Mouse (Mus musculus): ENCODE results near the gene Akap13. TPM values are rescaled to one million over a fixed set of nuclear protein-coding genes. Genes with fewer than 3 reads are reported as not detected.

The Akap13 gene
- polyA plus RNA-seq, 1 experiment from 2014 or later = 19.4 TPM

DNA sequence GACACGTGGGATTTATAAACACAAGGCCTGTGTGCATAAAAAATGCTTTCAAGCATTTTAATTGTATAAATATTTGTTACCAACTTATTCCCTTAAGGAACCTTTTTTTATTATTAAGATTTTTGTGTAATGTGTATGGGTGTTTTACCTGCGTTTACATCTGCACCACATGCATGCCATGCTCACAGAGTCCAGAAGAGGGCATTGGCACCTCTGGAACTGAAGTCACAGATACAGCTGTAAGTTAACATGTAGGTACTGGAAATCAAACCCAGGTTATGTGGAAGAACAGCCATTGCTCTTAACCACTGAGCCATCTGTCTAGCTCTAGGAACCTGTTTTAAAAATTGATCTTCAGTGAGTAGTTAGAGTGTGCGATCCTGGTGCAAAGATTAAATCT lies 232.8 kb downstream of the Akap13 start:
- ATAC-seq (ENCODE audit: low FRiP score) = no peak

DNA sequence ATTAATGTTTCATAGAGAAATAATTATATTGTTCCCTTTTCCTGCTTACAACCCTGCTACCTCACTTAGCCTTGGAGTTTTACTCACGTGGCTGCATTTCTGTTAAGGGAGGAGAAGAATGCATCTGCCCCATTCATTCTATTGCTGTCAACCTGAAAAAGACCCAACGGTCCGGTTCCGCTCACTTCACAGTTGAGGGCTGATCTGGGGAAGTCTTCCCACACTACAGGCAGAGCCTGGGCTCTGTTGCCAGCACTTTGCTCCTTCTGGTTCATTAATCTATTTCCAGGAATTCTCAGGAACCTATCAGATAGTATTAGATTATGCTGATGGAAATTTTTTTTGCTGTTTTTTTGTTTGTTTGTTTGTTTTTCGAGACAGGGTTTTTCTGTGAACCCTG lies 239.4 kb downstream of the Akap13 start:
- ATAC-seq (ENCODE audit: low FRiP score) = no peak
- H3K4me2 ChIP-seq = no peak overlapping the region
- no peaks in the 10 kb centered on the region for H3K9me3 ChIP-seq
- no peak overlapping the region for H3K9ac ChIP-seq
- no peak overlapping the region for H3K27ac ChIP-seq
- H3K27me3 ChIP-seq = no peaks in the 10 kb centered on the region
- no peaks in the 10 kb centered on the region for H3K4me1 ChIP-seq (replicated peaks)
- 75% methylated on average over 5 of the region's 5 CpGs for WGBS
- H3K36me3 ChIP-seq = peaks cover 10% of the 10 kb centered on the region; the same call in 1 of the 2 replicates
- H3K4me3 ChIP-seq = no peak overlapping the region

More for the DNA sequence above, 232.8 kb downstream of the Akap13 start:
- Histone ChIP-seq H3K4me1 (replicated peaks) (no peaks in the 10 kb centered on the region), H3K9me3 (no peaks in the 10 kb centered on the region), H3K4me2 (no peak overlapping the region), H3K9ac (no peak overlapping the region), H3K27me3 (no peaks in the 10 kb centered on the region), H3K4me3 (no peak overlapping the region), H3K36me3 (peaks cover 4% of the 10 kb centered on the region; the same call in 1 of the 2 replicates), H3K27ac (no peak overlapping the region)
- WGBS = 91% methylated on average over 3 of the region's 3 CpGs

DNA sequence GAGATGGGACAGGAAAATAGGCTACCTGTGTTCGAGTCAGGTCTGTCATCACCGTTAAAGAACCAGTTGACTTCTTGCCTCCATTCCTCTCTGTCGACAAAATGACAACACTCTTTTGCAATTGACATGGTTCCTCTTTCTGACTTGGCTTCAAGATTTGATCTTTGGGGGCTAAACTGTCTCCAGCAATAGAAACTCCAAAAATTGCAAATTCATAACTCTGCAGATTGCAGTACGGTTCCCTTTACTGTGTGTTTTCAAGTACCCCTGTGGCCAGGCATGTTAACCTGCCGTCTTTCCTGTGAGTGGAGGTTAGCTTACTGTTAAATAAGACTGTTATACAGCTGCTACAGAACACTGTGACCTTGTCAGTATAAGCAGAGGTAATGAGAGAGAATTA lies 244.5 kb downstream of the Akap13 start:
- H3K36me3 ChIP-seq = peaks cover 11% of the 10 kb centered on the region; the same call in 1 of the 2 replicates
- no peak overlapping the region for H3K4me2 ChIP-seq
- no peak overlapping the region for H3K27ac ChIP-seq
- H3K9ac ChIP-seq = no peak overlapping the region
- 93% methylated on average over 5 of the region's 5 CpGs for WGBS
- no peak overlapping the region for H3K4me3 ChIP-seq
- H3K4me1 ChIP-seq (replicated peaks) = no peaks in the 10 kb centered on the region
- no peak for ATAC-seq (ENCODE audit: low FRiP score)
- H3K27me3 ChIP-seq = no peaks in the 10 kb centered on the region
- no peaks in the 10 kb centered on the region for H3K9me3 ChIP-seq

DNA sequence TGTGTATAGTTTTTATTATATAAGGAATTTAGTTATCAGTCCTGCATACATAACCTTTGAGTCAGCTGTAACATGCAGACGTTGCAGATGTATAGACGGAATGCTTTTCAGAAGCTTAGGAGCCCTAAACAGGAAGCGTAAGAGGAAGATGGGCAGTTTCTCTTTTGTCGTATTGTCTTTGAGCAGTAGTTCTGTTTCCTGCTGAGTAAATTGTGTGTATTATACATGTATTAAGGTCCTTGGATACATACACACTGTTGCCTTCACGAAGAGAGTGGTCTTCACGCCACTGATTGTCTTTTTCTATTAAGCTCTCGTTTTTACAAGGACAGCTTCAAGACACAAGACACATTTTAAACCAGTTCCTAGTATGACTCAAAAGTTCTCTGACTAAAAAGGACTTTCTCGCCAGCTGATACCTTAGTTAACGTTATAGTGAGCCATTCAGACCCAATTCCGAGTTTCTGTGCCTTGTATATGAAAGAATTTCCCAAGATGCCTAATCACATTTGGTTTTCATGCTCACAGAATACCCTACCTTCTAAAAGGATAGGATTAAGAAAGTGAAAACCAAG lies 245.5 kb downstream of the Akap13 start:
- H3K36me3 ChIP-seq = peaks cover 11% of the 10 kb centered on the region; the same call in 1 of the 2 replicates
- H3K4me2 ChIP-seq = no peak overlapping the region
- no peaks in the 10 kb centered on the region for H3K27me3 ChIP-seq
- no peak for ATAC-seq (ENCODE audit: low FRiP score)
- H3K4me1 ChIP-seq (replicated peaks) = no peaks in the 10 kb centered on the region
- no peak overlapping the region for H3K27ac ChIP-seq
- H3K9me3 ChIP-seq = no peaks in the 10 kb centered on the region
- WGBS = 91% methylated on average over 10 of the region's 10 CpGs
- H3K9ac ChIP-seq = no peak overlapping the region
- no peak overlapping the region for H3K4me3 ChIP-seq

DNA sequence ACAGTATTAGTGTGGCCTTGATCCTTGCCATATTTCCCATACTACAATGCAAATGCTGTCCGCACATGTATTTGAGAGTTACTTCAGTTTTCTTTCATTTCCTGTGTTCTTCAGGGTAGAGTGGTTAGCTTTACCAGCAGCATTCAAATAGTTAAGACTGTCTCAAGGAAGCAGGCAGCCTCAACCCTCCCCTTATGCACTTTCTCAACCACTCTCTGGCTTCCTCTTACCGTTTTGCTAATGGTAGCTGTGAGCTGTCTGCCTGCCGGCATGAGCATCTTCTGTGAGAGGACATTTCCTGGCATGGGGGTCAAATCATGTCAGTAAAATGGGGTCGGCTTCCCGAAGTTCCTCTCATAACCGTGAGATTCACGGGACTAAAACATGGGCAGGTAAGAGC lies 246.4 kb downstream of the Akap13 start:
- Histone ChIP-seq H3K9ac (no peak overlapping the region), H3K9me3 (no peaks in the 10 kb centered on the region), H3K27ac (no peak overlapping the region), H3K4me2 (no peak overlapping the region), H3K27me3 (no peaks in the 10 kb centered on the region), H3K4me1 (replicated peaks) (no peaks in the 10 kb centered on the region), H3K4me3 (no peak overlapping the region), H3K36me3 (peaks cover 15% of the 10 kb centered on the region; the same call in 1 of the 2 replicates)
- no peak for ATAC-seq (ENCODE audit: low FRiP score)
- WGBS = 84% methylated on average over 7 of the region's 7 CpGs

DNA sequence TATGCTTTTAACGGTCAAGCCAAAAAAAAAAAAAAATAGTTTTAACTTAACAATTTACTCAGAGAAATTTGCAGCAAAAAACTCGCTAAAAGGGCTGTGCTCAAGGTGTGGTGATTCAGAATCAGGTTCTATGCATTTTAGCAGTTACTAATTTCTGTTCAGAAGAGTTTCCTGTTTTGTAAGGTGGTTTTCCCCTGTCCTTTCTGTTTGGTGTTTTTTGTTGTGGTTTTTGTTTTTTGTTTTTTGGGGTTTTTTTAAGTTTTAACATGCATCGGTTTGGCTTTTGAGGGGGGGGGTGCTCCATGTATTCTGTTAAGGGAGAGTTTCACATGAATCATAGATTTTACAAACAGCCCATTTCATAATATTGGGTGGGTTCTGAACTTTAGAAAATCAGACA lies 247.0 kb downstream of the Akap13 start:
- 96% methylated on average over 3 of the region's 3 CpGs for WGBS
- ATAC-seq (ENCODE audit: low FRiP score) = no peak
- H3K4me1 ChIP-seq (replicated peaks) = no peaks in the 10 kb centered on the region

DNA sequence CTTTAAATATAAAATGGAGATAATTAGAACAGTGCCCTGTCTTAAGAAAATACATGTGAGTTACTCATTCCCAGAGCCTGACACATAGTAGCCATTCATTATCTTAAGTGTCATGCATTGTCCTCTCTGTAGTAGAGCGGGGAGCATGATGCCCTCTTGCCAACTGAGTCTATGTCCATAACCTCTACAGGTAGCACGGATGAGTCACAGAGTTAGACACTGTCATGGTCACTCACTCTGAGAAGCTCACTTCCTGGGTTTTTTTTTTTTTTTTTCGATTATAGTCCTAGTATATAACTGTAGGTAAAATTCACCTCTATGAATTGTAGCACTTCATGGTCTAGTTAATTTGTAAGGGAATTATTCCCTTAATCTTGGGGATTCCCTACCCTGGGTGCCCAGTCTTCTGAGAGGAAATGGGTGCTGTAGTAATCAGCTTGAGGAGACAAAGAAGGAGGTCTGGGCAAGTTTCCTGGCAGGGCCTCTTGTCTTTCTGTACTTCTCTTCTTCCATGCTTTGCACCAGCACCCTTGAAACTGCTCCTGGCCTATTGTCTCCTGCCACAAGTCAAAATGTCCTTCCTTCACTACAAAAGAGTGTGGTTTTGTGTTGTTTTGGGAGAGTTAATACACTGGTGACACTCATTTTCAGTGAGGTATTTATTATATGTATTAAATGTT lies 247.8 kb downstream of the Akap13 start:
- Histone ChIP-seq H3K9ac (no peak overlapping the region), H3K27ac (no peak overlapping the region), H3K4me2 (no peak overlapping the region), H3K4me1 (replicated peaks) (no peaks in the 10 kb centered on the region), H3K4me3 (no peak overlapping the region), H3K9me3 (no peaks in the 10 kb centered on the region), H3K27me3 (no peaks in the 10 kb centered on the region), H3K36me3 (peaks cover 20% of the 10 kb centered on the region; the same call in 1 of the 2 replicates)
- WGBS = 93% methylated on average over 3 of the region's 3 CpGs
- no peak for ATAC-seq (ENCODE audit: low FRiP score)

More for the DNA sequence above, 247.0 kb downstream of the Akap13 start:
- Histone ChIP-seq H3K4me3 (no peak overlapping the region), H3K36me3 (peaks cover 15% of the 10 kb centered on the region; the same call in 1 of the 2 replicates), H3K27me3 (no peaks in the 10 kb centered on the region), H3K27ac (no peak overlapping the region), H3K4me2 (no peak overlapping the region), H3K9me3 (no peaks in the 10 kb centered on the region), H3K9ac (no peak overlapping the region)

DNA sequence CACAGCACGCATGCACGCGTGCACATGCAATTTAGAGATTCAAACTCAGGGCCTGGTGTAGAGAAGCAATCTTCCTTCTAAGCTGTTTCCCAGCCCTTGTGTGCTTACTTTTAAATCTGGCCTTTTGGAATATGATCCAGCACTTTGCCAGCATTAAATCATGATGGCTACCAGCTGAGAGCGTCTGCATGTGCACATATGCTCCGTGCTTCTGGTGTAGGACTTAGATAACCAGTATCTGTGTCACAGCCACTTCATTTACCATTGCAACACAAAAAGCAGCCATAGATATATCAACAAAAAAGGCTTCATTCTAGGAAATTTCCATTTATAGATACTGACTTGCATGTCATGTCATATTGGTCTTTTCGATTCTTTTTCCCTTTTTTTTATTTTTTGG lies 249.5 kb downstream of the Akap13 start:
- H3K27me3 ChIP-seq = no peaks in the 10 kb centered on the region
- no peaks in the 10 kb centered on the region for H3K4me1 ChIP-seq (replicated peaks)
- no peaks in the 10 kb centered on the region for H3K9me3 ChIP-seq
- no peak overlapping the region for H3K9ac ChIP-seq
- H3K36me3 ChIP-seq = peaks cover 12% of the 10 kb centered on the region; the same call in 1 of the 2 replicates
- H3K4me3 ChIP-seq = no peak overlapping the region
- H3K4me2 ChIP-seq = no peak overlapping the region
- no peak overlapping the region for H3K27ac ChIP-seq
- 98% methylated on average over 6 of the region's 6 CpGs for WGBS
- no peak for ATAC-seq (ENCODE audit: low FRiP score)

DNA sequence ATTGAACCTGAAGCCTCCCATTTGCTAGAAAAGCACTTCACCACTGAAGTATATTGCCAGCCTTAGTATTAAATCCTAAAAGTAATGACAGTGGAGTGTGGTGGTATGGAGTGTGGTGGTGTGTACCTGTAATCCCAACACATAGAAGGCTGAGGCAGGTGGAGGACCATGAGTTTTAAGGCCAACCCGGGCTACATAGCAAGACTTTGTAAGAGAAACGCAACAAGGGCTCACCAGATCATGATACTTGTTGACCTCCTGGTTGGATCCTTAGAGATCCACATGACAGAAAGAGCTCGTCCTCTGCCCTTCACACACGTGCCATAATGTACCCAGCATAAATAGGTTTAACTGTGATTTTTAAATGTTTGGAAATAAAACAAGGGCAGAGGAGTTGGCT lies 254.6 kb downstream of the Akap13 start:
- no peaks in the 10 kb centered on the region for H3K9me3 ChIP-seq
- no peak overlapping the region for H3K9ac ChIP-seq
- no peak overlapping the region for H3K4me2 ChIP-seq
- no peaks in the 10 kb centered on the region for H3K27me3 ChIP-seq
- ATAC-seq (ENCODE audit: low FRiP score) = no peak
- no peak overlapping the region for H3K4me3 ChIP-seq
- WGBS = 95% methylated on average over 4 of the region's 4 CpGs
- H3K4me1 ChIP-seq (replicated peaks) = no peaks in the 10 kb centered on the region
- H3K27ac ChIP-seq = no peak overlapping the region
- H3K36me3 ChIP-seq = peaks cover 12% of the 10 kb centered on the region; the same call in 1 of the 2 replicates

DNA sequence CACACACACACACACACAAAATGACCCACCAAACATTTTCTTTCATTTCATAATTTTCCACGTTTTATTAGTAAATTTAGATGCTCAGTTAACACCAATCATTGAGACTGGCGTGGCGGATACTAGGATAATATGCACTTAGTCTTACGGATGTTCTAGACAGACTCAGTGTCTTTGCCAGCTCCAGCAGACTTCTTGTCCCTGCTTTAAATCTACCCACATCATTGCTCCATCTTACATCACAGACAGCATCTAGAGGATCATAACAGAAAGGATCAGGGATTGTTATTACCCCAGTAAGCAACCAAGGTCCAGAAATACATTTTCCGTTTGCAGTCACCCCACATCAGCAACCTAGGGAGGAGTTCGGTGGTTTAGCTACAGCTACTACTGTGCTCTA lies 255.6 kb downstream of the Akap13 start:
- peaks cover 11% of the 10 kb centered on the region; the same call in 1 of the 2 replicates for H3K36me3 ChIP-seq
- H3K27ac ChIP-seq = no peak overlapping the region
- H3K4me3 ChIP-seq = no peak overlapping the region
- H3K9ac ChIP-seq = no peak overlapping the region
- no peaks in the 10 kb centered on the region for H3K27me3 ChIP-seq
- no peaks in the 10 kb centered on the region for H3K4me1 ChIP-seq (replicated peaks)
- WGBS = 92% methylated on average over 6 of the region's 6 CpGs
- no peak overlapping the region for H3K4me2 ChIP-seq
- no peak for ATAC-seq (ENCODE audit: low FRiP score)
- H3K9me3 ChIP-seq = no peaks in the 10 kb centered on the region

DNA sequence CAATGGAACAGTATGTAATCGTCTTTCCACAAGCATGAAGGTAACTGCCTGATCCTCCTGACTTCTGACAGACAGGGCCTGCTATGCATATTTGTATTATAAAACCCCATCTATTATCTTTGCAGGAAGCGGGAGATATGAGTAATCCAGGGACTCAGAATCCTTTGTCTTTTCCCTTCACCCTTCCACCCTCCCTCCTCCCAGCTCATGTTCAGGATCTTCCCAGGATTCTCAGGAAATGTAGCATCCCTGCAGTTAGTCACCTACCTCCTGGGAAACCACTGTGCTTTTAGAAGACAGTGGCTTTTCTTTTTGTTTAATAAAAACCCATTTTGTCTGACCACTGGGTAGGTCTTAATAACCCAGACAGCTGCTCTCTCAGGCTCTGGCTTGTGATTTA lies 256.1 kb downstream of the Akap13 start:
- Histone ChIP-seq H3K36me3 (peaks cover 8% of the 10 kb centered on the region; the same call in 1 of the 2 replicates), H3K27me3 (no peaks in the 10 kb centered on the region), H3K4me2 (no peak overlapping the region), H3K4me3 (no peak overlapping the region), H3K27ac (no peak overlapping the region), H3K9ac (no peak overlapping the region), H3K4me1 (replicated peaks) (no peaks in the 10 kb centered on the region), H3K9me3 (no peaks in the 10 kb centered on the region)
- WGBS = 74% methylated on average over 2 of the region's 2 CpGs
- no peak for ATAC-seq (ENCODE audit: low FRiP score)

DNA sequence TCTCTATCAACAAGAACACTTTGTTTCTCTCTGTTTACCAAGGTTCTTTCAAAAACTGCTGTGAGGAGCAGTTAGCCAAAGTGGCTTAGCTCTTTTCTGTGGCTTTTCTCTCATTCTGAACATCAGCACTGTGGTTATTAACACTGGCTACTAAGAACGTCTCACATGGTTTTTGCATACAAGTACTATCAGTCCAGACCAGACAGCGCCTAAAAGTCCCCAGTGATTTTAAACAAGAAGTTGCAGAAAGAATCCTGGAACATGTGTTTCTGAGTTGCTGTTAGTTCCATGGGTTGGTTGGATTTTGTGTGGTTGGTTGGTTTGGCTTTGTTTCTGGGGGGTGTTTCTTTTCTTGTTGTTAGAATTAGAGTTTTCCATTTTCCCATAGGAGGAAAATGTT lies 257.5 kb downstream of the Akap13 start:
- 71% methylated on average over 2 of the region's 2 CpGs for WGBS

DNA sequence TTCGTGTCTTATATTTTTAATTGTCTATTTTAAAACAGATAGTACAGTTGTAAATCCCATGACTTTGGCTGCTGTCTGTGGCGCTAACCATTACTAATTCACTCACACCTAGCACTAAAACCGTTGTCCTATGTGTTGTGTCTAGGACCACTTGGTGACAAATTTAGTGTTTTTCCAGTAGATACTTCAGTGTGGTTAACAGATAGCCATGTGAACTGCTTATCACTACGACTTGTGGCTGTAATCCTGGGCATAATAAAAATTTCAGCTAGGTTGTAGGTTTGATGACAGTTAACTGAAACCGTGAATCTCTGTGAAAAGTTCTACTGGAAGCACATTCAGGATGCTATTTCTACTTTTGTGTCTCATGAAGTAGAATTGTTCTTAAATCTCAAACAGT lies 258.6 kb downstream of the Akap13 start:
- no peak overlapping the region for H3K9ac ChIP-seq
- WGBS = 98% methylated on average over 5 of the region's 5 CpGs
- no peaks in the 10 kb centered on the region for H3K9me3 ChIP-seq
- no peaks in the 10 kb centered on the region for H3K36me3 ChIP-seq
- H3K4me3 ChIP-seq = no peak overlapping the region
- no peaks in the 10 kb centered on the region for H3K27me3 ChIP-seq
- no peaks in the 10 kb centered on the region for H3K4me1 ChIP-seq (replicated peaks)
- ATAC-seq (ENCODE audit: low FRiP score) = no peak
- no peak overlapping the region for H3K4me2 ChIP-seq
- no peak overlapping the region for H3K27ac ChIP-seq

More for the DNA sequence above, 257.5 kb downstream of the Akap13 start:
- no peak overlapping the region for H3K9ac ChIP-seq
- H3K27ac ChIP-seq = no peak overlapping the region
- H3K4me1 ChIP-seq (replicated peaks) = no peaks in the 10 kb centered on the region
- no peak overlapping the region for H3K4me2 ChIP-seq
- no peak overlapping the region for H3K4me3 ChIP-seq
- ATAC-seq (ENCODE audit: low FRiP score) = no peak
- H3K36me3 ChIP-seq = peaks cover 2% of the 10 kb centered on the region; the same call in 1 of the 2 replicates
- H3K9me3 ChIP-seq = no peaks in the 10 kb centered on the region
- no peaks in the 10 kb centered on the region for H3K27me3 ChIP-seq
